Mouse (Mus musculus): ENCODE data around the gene Tmem54. TPM values are rescaled to one million over a fixed set of nuclear protein-coding genes. Genes with fewer than 3 reads are reported as not detected.

Tmem54 gene
- polyA plus RNA-seq, 1 experiment from 2014 or later: 44.2 TPM

GRCm38 (mm10) chr4:129142439-129143045, 37.2 kb downstream of the Tmem54 start:
- H3K9me3 ChIP-seq (replicated peaks; ENCODE audit: control insufficient read depth, low read length): no peaks in the 10 kb centered on the region
- H3K4me1 ChIP-seq (ENCODE audit: control insufficient read depth, insufficient read depth, low read length): peaks cover 22% of the 10 kb centered on the region
- 87% methylated on average over 11 of the region's 11 CpGs for WGBS
- H3K4me2 ChIP-seq (ENCODE audit: low read depth, low read length): no peak overlapping the region
- no peak overlapping the region for H3K27ac ChIP-seq (ENCODE audit: low read length)
- H3K4me3 ChIP-seq (replicated peaks; ENCODE audit: low read length): no peak overlapping the region
- H3K36me3 ChIP-seq (ENCODE audit: control insufficient read depth, insufficient read depth, low read length): no peaks in the 10 kb centered on the region
- no peaks in the 10 kb centered on the region; the same call in 1 of the 2 replicates for H3K27me3 ChIP-seq (ENCODE audit: control insufficient read depth, insufficient read depth, low read length)
- ATAC-seq (ENCODE audit: insufficient read depth, low FRiP score): no peak
- H3K9ac ChIP-seq (ENCODE audit: low read length): no peak overlapping the region

- Histone ChIP-seq H3K4me2 (ENCODE audit: low read depth, low read length) (no peak overlapping the region), H3K27ac (ENCODE audit: low read length) (peak overlapping the region; percentile 76; the same call in 1 of the 2 replicates), H3K9me3 (replicated peaks; ENCODE audit: control insufficient read depth, low read length) (no peaks in the 10 kb centered on the region), H3K9ac (ENCODE audit: low read length) (no peak overlapping the region), H3K4me1 (ENCODE audit: control insufficient read depth, insufficient read depth, low read length) (peaks cover 22% of the 10 kb centered on the region), H3K4me3 (replicated peaks; ENCODE audit: low read length) (no peak overlapping the region), H3K27me3 (ENCODE audit: control insufficient read depth, insufficient read depth, low read length) (no peaks in the 10 kb centered on the region), H3K36me3 (ENCODE audit: control insufficient read depth, insufficient read depth, low read length) (no peaks in the 10 kb centered on the region)
- whole genome bisulfite sequencing: 81% methylated on average over 5 of the region's 5 CpGs
- ATAC-seq (ENCODE audit: insufficient read depth, low FRiP score): no peak
Observed at GRCm38 (mm10) chr4:129143509-129143908, 38.2 kb downstream of the Tmem54 start.

DNA sequence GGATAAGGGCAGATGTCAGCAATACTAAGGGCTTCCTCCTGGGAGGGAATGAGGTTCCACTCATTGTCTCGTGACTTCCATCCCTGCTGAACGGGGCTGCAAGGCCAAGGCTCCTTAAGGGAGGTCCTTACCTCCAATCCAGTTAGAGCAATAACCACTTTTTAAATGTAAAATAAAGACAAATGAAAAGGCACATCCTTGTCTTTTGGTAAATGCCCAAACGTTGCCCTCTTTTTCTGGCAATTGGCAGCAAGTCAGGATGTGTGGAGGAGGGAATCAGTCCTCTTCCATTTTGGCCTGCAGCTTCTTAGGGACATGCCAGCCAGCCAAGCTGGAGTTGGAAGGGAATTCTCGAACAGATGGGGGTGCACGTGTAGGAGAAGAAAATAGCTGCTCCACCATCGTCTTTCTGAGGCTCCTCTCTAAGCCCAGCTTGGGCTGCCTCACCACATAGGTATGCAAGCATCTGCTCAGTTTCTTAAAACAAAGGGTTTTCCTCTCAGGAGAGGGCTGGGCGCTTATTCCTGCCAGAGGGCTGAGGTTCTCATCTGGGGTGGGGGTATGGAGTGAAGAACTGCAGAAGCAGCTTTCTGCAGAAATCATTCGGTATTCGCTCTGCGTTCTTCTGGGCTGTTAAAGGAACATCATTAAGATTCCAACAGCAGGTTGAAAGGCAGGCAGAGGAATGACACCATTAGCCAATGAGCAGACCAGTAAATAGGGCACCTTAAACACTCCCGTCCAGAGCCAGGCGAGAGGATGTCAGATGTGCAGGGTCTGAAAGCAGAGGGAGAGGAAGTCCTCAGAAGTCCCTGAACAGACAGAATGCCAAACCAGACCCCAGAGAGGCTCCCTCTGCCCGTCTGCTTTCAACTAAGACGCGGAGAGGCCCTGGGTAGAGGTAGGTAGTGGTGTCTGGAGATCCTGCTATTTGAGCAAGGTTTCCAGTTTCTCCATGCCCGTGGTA, 39.3 kb downstream of the Tmem54 start:
- 0 out of 2 replicates have a peak, but pooled peaks cover 2% of the 10 kb centered on the region for H3K36me3 ChIP-seq (ENCODE audit: control insufficient read depth, insufficient read depth, low read length)
- peak overlapping the region; percentile 76 for H3K27ac ChIP-seq (ENCODE audit: low read length)
- peaks cover 22% of the 10 kb centered on the region for H3K4me1 ChIP-seq (ENCODE audit: control insufficient read depth, insufficient read depth, low read length)
- peak; percentile 79; the same call in 1 of the 2 replicates for ATAC-seq (ENCODE audit: insufficient read depth, low FRiP score)
- H3K4me2 ChIP-seq (ENCODE audit: low read depth, low read length): no peak overlapping the region
- H3K9me3 ChIP-seq (replicated peaks; ENCODE audit: control insufficient read depth, low read length): no peaks in the 10 kb centered on the region
- no peaks in the 10 kb centered on the region for H3K27me3 ChIP-seq (ENCODE audit: control insufficient read depth, insufficient read depth, low read length)
- WGBS: 47% methylated on average over 16 of the region's 16 CpGs
- H3K9ac ChIP-seq (ENCODE audit: low read length): no peak overlapping the region
- H3K4me3 ChIP-seq (replicated peaks; ENCODE audit: low read length): no peak overlapping the region

- no peak for ATAC-seq (ENCODE audit: insufficient read depth, low FRiP score)
- 55% methylated on average over 4 of the region's 4 CpGs for WGBS
- H3K36me3 ChIP-seq (ENCODE audit: control insufficient read depth, insufficient read depth, low read length): 0 out of 2 replicates have a peak, but pooled peaks cover 6% of the 10 kb centered on the region
- H3K9ac ChIP-seq (ENCODE audit: low read length): no peak overlapping the region
- H3K4me3 ChIP-seq (replicated peaks; ENCODE audit: low read length): no peak overlapping the region
- H3K4me1 ChIP-seq (ENCODE audit: control insufficient read depth, insufficient read depth, low read length): peaks cover 22% of the 10 kb centered on the region
- H3K27ac ChIP-seq (ENCODE audit: low read length): peak overlapping the region; percentile 72
- no peak overlapping the region for H3K4me2 ChIP-seq (ENCODE audit: low read depth, low read length)
- no peaks in the 10 kb centered on the region for H3K9me3 ChIP-seq (replicated peaks; ENCODE audit: control insufficient read depth, low read length)
- no peaks in the 10 kb centered on the region for H3K27me3 ChIP-seq (ENCODE audit: control insufficient read depth, insufficient read depth, low read length)
Observed at GRCm38 (mm10) chr4:129145411-129145810, 40.1 kb downstream of the Tmem54 start.

GRCm38 (mm10) chr4:129145943-129146342, 40.6 kb downstream of the Tmem54 start:
- no peak overlapping the region for H3K4me3 ChIP-seq (replicated peaks; ENCODE audit: low read length)
- no peak overlapping the region for H3K4me2 ChIP-seq (ENCODE audit: low read depth, low read length)
- H3K27me3 ChIP-seq (ENCODE audit: control insufficient read depth, insufficient read depth, low read length): no peaks in the 10 kb centered on the region
- no peak overlapping the region for H3K9ac ChIP-seq (ENCODE audit: low read length)
- no peak overlapping the region for H3K27ac ChIP-seq (ENCODE audit: low read length)
- 0 out of 2 replicates have a peak, but pooled peaks cover 6% of the 10 kb centered on the region for H3K36me3 ChIP-seq (ENCODE audit: control insufficient read depth, insufficient read depth, low read length)
- H3K4me1 ChIP-seq (ENCODE audit: control insufficient read depth, insufficient read depth, low read length): peaks cover 22% of the 10 kb centered on the region
- WGBS: 50% methylated on average over 4 of the region's 4 CpGs
- H3K9me3 ChIP-seq (replicated peaks; ENCODE audit: control insufficient read depth, low read length): no peaks in the 10 kb centered on the region
- no peak for ATAC-seq (ENCODE audit: insufficient read depth, low FRiP score)

GRCm38 (mm10) chr4:129146392-129146791, 41.0 kb downstream of the Tmem54 start:
- 26% methylated on average over 2 of the region's 2 CpGs for WGBS
- no peak for ATAC-seq (ENCODE audit: insufficient read depth, low FRiP score)

DNA sequence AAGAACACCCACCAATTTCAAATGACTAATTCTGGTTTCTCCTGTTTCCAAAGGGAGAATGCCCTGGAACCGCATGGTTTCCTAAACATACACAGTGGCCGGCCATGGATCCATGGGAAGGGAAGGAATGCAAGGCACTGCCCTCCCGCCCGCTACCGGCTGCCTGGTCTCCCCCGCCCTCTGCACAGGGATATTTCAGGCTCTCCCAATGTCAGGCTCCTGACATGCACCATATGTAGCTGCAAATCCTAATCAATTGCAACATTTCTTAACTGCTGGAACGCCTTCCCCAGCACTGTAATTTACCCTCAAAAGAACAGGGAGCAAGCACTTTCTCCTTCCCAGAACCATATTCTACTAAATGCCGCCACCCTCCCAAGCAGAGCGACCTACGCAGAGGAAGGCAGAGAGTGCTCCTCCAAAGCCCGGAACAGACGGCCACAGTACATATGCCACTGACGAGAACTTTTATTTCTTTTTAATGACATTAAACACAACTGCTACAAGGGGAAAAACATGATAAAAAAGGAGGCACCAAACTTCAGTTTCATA, 42.3 kb downstream of the Tmem54 start:
- H3K4me1 ChIP-seq (ENCODE audit: control insufficient read depth, insufficient read depth, low read length): peaks cover 14% of the 10 kb centered on the region; the same call in 1 of the 2 replicates
- no peaks in the 10 kb centered on the region for H3K27me3 ChIP-seq (ENCODE audit: control insufficient read depth, insufficient read depth, low read length)
- H3K27ac ChIP-seq (ENCODE audit: low read length): no peak overlapping the region
- no peaks in the 10 kb centered on the region for H3K9me3 ChIP-seq (replicated peaks; ENCODE audit: control insufficient read depth, low read length)
- H3K36me3 ChIP-seq (ENCODE audit: control insufficient read depth, insufficient read depth, low read length): 0 out of 2 replicates have a peak, but pooled peaks cover 6% of the 10 kb centered on the region
- no peak overlapping the region for H3K4me3 ChIP-seq (replicated peaks; ENCODE audit: low read length)
- 66% methylated on average over 13 of the region's 13 CpGs for WGBS
- H3K9ac ChIP-seq (ENCODE audit: low read length): no peak overlapping the region
- ATAC-seq (ENCODE audit: insufficient read depth, low FRiP score): no peak
- 0 out of 2 replicates have a peak overlapping the region, but pooled peaks have one; percentile 5 for H3K4me2 ChIP-seq (ENCODE audit: low read depth, low read length)

More at GRCm38 (mm10) chr4:129146392-129146791, 41.0 kb downstream of the Tmem54 start:
- Histone ChIP-seq H3K9me3 (replicated peaks; ENCODE audit: control insufficient read depth, low read length) (no peaks in the 10 kb centered on the region), H3K4me3 (replicated peaks; ENCODE audit: low read length) (no peak overlapping the region), H3K27ac (ENCODE audit: low read length) (no peak overlapping the region), H3K27me3 (ENCODE audit: control insufficient read depth, insufficient read depth, low read length) (no peaks in the 10 kb centered on the region), H3K9ac (ENCODE audit: low read length) (no peak overlapping the region), H3K4me2 (ENCODE audit: low read depth, low read length) (no peak overlapping the region), H3K36me3 (ENCODE audit: control insufficient read depth, insufficient read depth, low read length) (0 out of 2 replicates have a peak, but pooled peaks cover 6% of the 10 kb centered on the region), H3K4me1 (ENCODE audit: control insufficient read depth, insufficient read depth, low read length) (peaks cover 22% of the 10 kb centered on the region)

DNA sequence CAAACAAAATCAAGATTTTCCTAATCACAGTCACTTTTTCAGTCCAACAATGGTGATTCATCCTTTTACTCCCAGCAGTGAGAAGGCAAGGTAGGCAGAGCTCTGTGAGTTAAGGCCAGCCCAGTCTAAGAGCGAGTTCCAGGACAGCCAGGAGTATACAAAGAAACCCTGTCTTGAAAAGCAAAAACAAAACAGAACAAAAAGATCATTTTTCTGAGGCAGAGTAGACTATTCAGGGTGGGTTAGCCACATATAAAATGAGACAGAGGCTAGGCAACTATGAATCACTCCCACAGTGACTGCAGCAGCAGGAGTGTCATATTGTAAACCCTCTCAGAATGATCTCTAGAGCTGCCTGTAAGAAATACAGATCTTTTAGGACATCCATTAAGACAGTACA, 44.0 kb downstream of the Tmem54 start:
- Histone ChIP-seq H3K36me3 (ENCODE audit: control insufficient read depth, insufficient read depth, low read length) (0 out of 2 replicates have a peak, but pooled peaks cover 6% of the 10 kb centered on the region), H3K4me2 (ENCODE audit: low read depth, low read length) (no peak overlapping the region), H3K27me3 (ENCODE audit: control insufficient read depth, insufficient read depth, low read length) (no peaks in the 10 kb centered on the region), H3K4me1 (ENCODE audit: control insufficient read depth, insufficient read depth, low read length) (peaks cover 14% of the 10 kb centered on the region; the same call in 1 of the 2 replicates), H3K27ac (ENCODE audit: low read length) (no peak overlapping the region), H3K4me3 (replicated peaks; ENCODE audit: low read length) (no peak overlapping the region), H3K9me3 (replicated peaks; ENCODE audit: control insufficient read depth, low read length) (no peaks in the 10 kb centered on the region), H3K9ac (ENCODE audit: low read length) (no peak overlapping the region)
- WGBS: 69% methylated on average over 1 of the region's 1 CpGs
- no peak for ATAC-seq (ENCODE audit: insufficient read depth, low FRiP score)
